Comparison of ENCODE assay signal across 18 mouse cellular contexts in the genomic region with DNA sequence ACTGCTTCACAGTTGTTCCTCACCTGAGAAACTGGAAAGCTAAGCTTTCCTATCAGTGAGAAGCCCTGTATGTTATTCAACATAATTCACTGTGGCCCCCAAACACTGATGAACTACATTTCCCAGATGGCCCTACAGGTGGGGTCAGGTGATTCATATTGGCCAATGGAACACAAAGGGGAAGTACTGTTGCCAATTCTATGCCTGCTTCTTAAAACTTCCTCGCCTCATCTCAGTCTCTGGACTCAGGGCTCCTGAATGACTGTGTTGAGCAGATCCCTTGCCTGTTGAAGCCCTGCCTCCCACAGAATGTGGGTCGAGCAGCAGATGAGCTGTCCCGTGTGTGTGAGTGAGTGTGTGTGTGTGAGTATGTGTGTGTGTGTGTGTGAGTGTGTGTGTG. TPM values are rescaled to one million over a fixed set of nuclear protein-coding genes. Genes with fewer than 3 reads are reported as not detected.
DNase-seq lines count a peak whose midpoint lies in the region; ATAC-seq and TF ChIP-seq lines count a peak whose summit lies in the region.
"Had no signal": no experiment of that assay in that cellular context is flagged by ENCODE, and none has a peak within 500 bp of the region (broad histone marks: within the 10 kb centered on the region; RNA-seq: fewer than 3 reads in every experiment).

No protein-coding gene starts in this region.

- no peak overlapping the region for H3K9ac ChIP-seq in midbrain, embryonic 11.5 days (ENCODE audit: low read length)
- H3K9ac ChIP-seq: embryonic facial prominence, embryonic 13.5 days; heart, embryonic 15.5 days; hindbrain, embryonic 12.5 days had no signal

- ATAC-seq in midbrain, embryonic 11.5 days (ENCODE audit: low FRiP score), result no peak
- ATAC-seq in G1E (ENCODE audit: extremely low read depth, insufficient number of reproducible peaks, low FRiP score, poor library complexity, severe bottlenecking), result peak; percentile 28; the same call in 1 of the 2 replicates
- peak; percentile 42; the same call in 1 of the 2 replicates for ATAC-seq in granulocyte monocyte progenitor cell, adult 5-6 weeks (replicated peaks; ENCODE audit: poor library complexity, severe bottlenecking)
- ATAC-seq: intestine, postnatal 0 days had no signal

- no peaks in the 10 kb centered on the region for H3K36me3 ChIP-seq in midbrain, embryonic 11.5 days (ENCODE audit: control insufficient read depth, insufficient read depth, low read length)
- no peaks in the 10 kb centered on the region for H3K36me3 ChIP-seq in midbrain, embryonic 10.5 days
- no peaks in the 10 kb centered on the region for H3K36me3 ChIP-seq in G1E (replicated peaks)
- H3K36me3 ChIP-seq: embryonic facial prominence, embryonic 13.5 days; heart, embryonic 15.5 days; hindbrain, embryonic 12.5 days had no signal

- 81% methylated on average over 3 of the region's 3 CpGs for WGBS in midbrain, embryonic 11.5 days
- WGBS in midbrain, embryonic 10.5 days, result 84% methylated on average over 3 of the region's 3 CpGs

- no peak overlapping the region for H3K27ac ChIP-seq in midbrain, embryonic 11.5 days (ENCODE audit: low read depth, low read length)
- H3K27ac ChIP-seq in midbrain, embryonic 10.5 days (replicated peaks), result no peak overlapping the region
- H3K27ac ChIP-seq: embryonic facial prominence, embryonic 13.5 days; heart, embryonic 15.5 days; hindbrain, embryonic 12.5 days; stomach, postnatal 0 days had no signal

- no peak overlapping the region for H3K4me2 ChIP-seq in midbrain, embryonic 11.5 days
- H3K4me2 ChIP-seq: embryonic facial prominence, embryonic 13.5 days; heart, embryonic 15.5 days; hindbrain, embryonic 12.5 days; liver, embryonic 11.5 days had no signal

- no peak overlapping the region for H3K4me3 ChIP-seq in midbrain, embryonic 11.5 days (ENCODE audit: low read depth, low read length)
- no peak overlapping the region for H3K4me3 ChIP-seq in midbrain, embryonic 10.5 days
- H3K4me3 ChIP-seq in G1E (ENCODE audit: low read depth, low read length), result peak overlapping the region; percentile 48; the same call in 1 of the 2 replicates
- H3K4me3 ChIP-seq: embryonic facial prominence, embryonic 13.5 days; heart, embryonic 15.5 days; hindbrain, embryonic 12.5 days; megakaryocyte, embryonic 14.5 days had no signal

- no peak for TF ChIP-seq CTCF in G1E (IDR thresholded peaks at IDR 0.05; ENCODE audit: low read depth, low read length)

- H3K27me3 ChIP-seq in midbrain, embryonic 11.5 days (ENCODE audit: control insufficient read depth, insufficient read depth, low read length), result no peaks in the 10 kb centered on the region
- H3K27me3 ChIP-seq in midbrain, embryonic 10.5 days (ENCODE audit: low read depth, poor library complexity, severe bottlenecking), result peaks cover 9% of the 10 kb centered on the region; the same call in 1 of the 2 replicates
- peaks cover 15% of the 10 kb centered on the region for H3K27me3 ChIP-seq in G1E (ENCODE audit: insufficient read depth, low read length)
- H3K27me3 ChIP-seq: embryonic facial prominence, embryonic 13.5 days; heart, embryonic 15.5 days had no signal

- H3K9me3 ChIP-seq in midbrain, embryonic 11.5 days (ENCODE audit: control insufficient read depth, low read length), result peaks cover 3% of the 10 kb centered on the region; the same call in 1 of the 2 replicates
- peaks cover 5% of the 10 kb centered on the region; the same call in 1 of the 2 replicates for H3K9me3 ChIP-seq in midbrain, embryonic 10.5 days (replicated peaks)
- no peaks in the 10 kb centered on the region for H3K9me3 ChIP-seq in G1E (replicated peaks)
- H3K9me3 ChIP-seq: embryonic facial prominence, embryonic 13.5 days; heart, embryonic 15.5 days; hindbrain, embryonic 12.5 days had no signal

- peak; percentile 17 for DNase-seq in embryo, embryonic 10.5 days (ENCODE audit: low spot score)
- DNase-seq in embryo, embryonic 10 days (ENCODE audit: low spot score), result no peak
- DNase-seq in midbrain, embryonic 11.5 days (ENCODE audit: low spot score, missing footprints), result peak; percentile 79
- no peak for DNase-seq in midbrain, embryonic 10.5 days (ENCODE audit: low spot score)
- peak; percentile 53 for DNase-seq in G1E (ENCODE audit: low spot score)
- DNase-seq in natural killer cell, adult 2 months (ENCODE audit: low spot score in 2 of 2), result no peak
- DNase-seq in adrenal gland, adult 8-10 months, result no peak
- DNase-seq: cerebellum, adult 9-10 months; heart, adult 11 months; kidney, postnatal 25 days had no signal

- peaks cover 2% of the 10 kb centered on the region; the same call in 1 of the 2 replicates for H3K4me1 ChIP-seq in midbrain, embryonic 11.5 days (ENCODE audit: control insufficient read depth, insufficient read depth, low read length)
- H3K4me1 ChIP-seq in midbrain, embryonic 10.5 days, result peaks cover 11% of the 10 kb centered on the region
- H3K4me1 ChIP-seq in G1E (ENCODE audit: insufficient read depth, low read depth, low read length), result peaks cover 6% of the 10 kb centered on the region
- H3K4me1 ChIP-seq: heart, embryonic 15.5 days; megakaryocyte, embryonic 14.5 days had no signal

RNA-seq across cellular contexts. Expression of a gene that starts 21.9 kb away (rescaled TPM):
- polyA plus RNA-seq in midbrain, embryonic 11.5 days (2014; fragmentation: Nextera tagmentation; extraction: Ambion mirVana), result 92.6 and 97.5 TPM in 2 replicates
- 86.8 and 95.7 TPM in 2 replicates for polyA plus RNA-seq in midbrain, embryonic 10.5 days (2016; fragmentation: Nextera tagmentation; extraction: Ambion mirVana)
- total RNA-seq in G1E (2014; fragmentation: Nextera tagmentation) (49.2 and 65.0 TPM in 2 replicates), G1E (2017) (42.5 and 64.4 TPM in 2 replicates)
- 186 and 208 TPM in 2 replicates for polyA plus RNA-seq in G1E (2012)
- total RNA-seq in granulocyte monocyte progenitor cell, adult 5-6 weeks (2014; fragmentation: Nextera tagmentation), result 26.7 and 30.2 TPM in 2 replicates
- total RNA-seq in granulocyte monocyte progenitor cell, adult 5-6 weeks (2017), result 19.7 and 28.6 TPM in 2 replicates
- 10 to 100 TPM; 44.9 to 87.5 (median 62.4) TPM for total RNA-seq in adrenal gland, adult 8-10 months (2022)

Comparison
In these comparisons a context has a peak if more than half of its experiments do, and no peak if none do; other contexts are left out.
1. DNase-seq: peak in embryo, embryonic 10.5 days (single experiment), midbrain, embryonic 11.5 days (single experiment) and G1E (single experiment); none in embryo, embryonic 10 days (single experiment), midbrain, embryonic 10.5 days (single experiment), natural killer cell, adult 2 months (0 of 2) and adrenal gland, adult 8-10 months (single experiment).